Mouse (Mus musculus) E14TG2a.4 (cell line): ENCODE measurements around the gene Uqcc2.

Experiments
- H3K27me3 ChIP-seq: 2 replicates; pipeline ENCODE4 v1.6.1; 2014; ENCODE audit warnings: low read length, control low read depth; ENCODE audit not compliant: insufficient read depth
- H3K36me3 ChIP-seq: 2 replicates; pipeline ENCODE4 v1.6.1; 2014; ENCODE audit warnings: low read length, control low read depth; ENCODE audit not compliant: insufficient read depth
- H3K4me1 ChIP-seq: replicated peaks from 2 replicates; pipeline ENCODE4 v1.6.1; 2014; ENCODE audit warnings: low read depth, low read length, control low read depth
- H3K4me3 ChIP-seq: replicated peaks from 2 replicates; pipeline ENCODE4 v1.5.1; 2014; ENCODE audit warnings: mild to moderate bottlenecking, low read length
- H3K9me3 ChIP-seq: 2 replicates; pipeline ENCODE4 v1.6.1; 2014; ENCODE audit warnings: low read length, control low read depth
- CTCF ChIP-seq: conservative IDR thresholded peaks from 2 replicates; pipeline ENCODE4 v1.5.1; 2014; ENCODE audit warnings: low read length
- NANOG ChIP-seq: IDR thresholded peaks from 2 replicates; pipeline ENCODE4 v1.6.1; 2014; ENCODE audit warnings: borderline replicate concordance, low read length, mixed read lengths
- POU5F1 ChIP-seq: IDR thresholded peaks from 2 replicates; pipeline ENCODE4 v1.6.1; 2014; ENCODE audit warnings: low read length, borderline replicate concordance

Gene Uqcc2

GRCm38 (mm10) chr17:27125669-27126202, 8.0 kb downstream of the Uqcc2 start:
- Histone ChIP-seq H3K36me3 (peaks cover 96% of the 10 kb centered on the region), H3K4me3 (peak overlapping the region; percentile 29; the same call in 1 of the 2 replicates), H3K9me3 (no peaks in the 10 kb centered on the region), H3K27me3 (no peaks in the 10 kb centered on the region), H3K4me1 (peaks cover 90% of the 10 kb centered on the region)
- TF ChIP-seq CTCF = no peak
- TF ChIP-seq POU5F1 = no peak
- TF ChIP-seq NANOG = no peak

DNA sequence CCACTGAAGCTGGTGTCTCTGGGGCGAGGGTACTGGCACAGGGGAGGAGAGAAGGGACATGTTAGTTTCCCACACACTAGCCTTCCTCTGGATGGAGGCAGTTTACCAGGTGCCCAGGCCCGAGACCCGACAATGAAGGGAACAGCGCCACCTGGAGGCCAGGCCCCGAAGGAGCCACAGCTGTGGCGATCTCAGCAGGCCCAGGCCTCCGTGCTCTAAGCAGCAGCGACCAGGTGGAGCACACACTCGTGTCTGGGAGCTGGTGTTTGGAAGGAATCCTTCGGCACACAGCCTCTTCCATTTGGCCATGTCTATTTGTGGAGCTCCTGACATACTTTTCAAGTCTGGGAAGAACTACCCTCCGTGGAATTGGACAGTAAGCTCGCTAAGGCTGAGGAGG, 8.5 kb downstream of the Uqcc2 start:
- H3K36me3 ChIP-seq = peaks cover 96% of the 10 kb centered on the region
- no peaks in the 10 kb centered on the region for H3K27me3 ChIP-seq
- TF ChIP-seq CTCF (peak; percentile 84), POU5F1 (no peak)
- no peaks in the 10 kb centered on the region for H3K9me3 ChIP-seq
- peaks cover 90% of the 10 kb centered on the region for H3K4me1 ChIP-seq
- 0 out of 2 replicates have a peak overlapping the region, but pooled peaks have one; percentile 29 for H3K4me3 ChIP-seq

DNA sequence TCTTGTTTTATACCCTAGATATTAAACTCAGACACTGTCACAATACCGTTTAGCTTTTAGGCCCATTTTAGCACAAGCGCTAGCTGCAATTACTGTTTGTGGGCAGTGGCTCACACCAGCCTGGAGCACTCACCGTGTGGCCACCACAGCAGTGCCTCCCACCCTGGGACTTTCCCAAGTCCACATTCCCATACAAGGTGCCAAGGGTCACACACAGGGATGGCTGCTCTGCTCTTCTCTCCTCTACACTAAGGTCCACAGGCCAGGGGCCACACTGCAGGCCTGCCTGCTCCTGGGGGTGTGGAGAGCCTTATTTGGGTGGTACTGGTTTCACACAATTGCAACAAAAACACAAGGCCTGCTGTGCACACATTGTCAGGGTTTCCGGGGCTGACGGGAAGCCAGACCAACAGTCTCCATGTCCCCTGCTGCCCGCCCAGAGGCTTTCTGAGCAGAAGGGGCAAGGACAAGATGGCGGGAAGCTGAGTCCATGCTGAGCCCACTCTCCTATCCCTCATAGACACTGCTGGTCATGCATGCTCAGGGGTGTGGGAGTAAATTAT, 9.8 kb downstream of the Uqcc2 start:
- Histone ChIP-seq H3K4me1 (peaks cover 85% of the 10 kb centered on the region), H3K9me3 (no peaks in the 10 kb centered on the region), H3K27me3 (no peaks in the 10 kb centered on the region), H3K36me3 (peaks cover 96% of the 10 kb centered on the region), H3K4me3 (peak overlapping the region; percentile 29)
- TF ChIP-seq POU5F1 (no peak), CTCF (no peak), NANOG (no peak)

DNA sequence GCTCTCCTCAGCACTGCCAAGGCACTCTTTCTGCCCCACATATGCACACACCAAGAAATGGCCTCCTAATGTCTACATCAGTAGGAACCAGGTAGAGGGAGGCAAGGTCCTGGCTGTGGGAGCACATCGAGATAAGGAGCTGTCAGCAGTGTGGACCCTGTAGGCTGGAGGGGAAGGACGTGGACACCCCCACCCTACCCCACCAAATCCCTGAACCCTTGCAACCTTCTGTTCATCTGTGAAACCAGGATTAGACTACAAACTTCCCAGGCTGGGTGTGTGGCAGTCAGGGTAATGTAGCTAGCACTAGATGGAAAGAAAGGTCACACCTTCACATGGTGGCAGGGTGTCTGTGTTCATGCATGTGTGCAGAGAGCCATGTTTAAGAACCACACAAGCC, 10.6 kb downstream of the Uqcc2 start:
- Histone ChIP-seq H3K4me3 (no peak overlapping the region), H3K27me3 (no peaks in the 10 kb centered on the region), H3K36me3 (peaks cover 96% of the 10 kb centered on the region), H3K4me1 (peaks cover 81% of the 10 kb centered on the region), H3K9me3 (no peaks in the 10 kb centered on the region)
- no peak for TF ChIP-seq NANOG
- TF ChIP-seq POU5F1 = no peak
- TF ChIP-seq CTCF = no peak

GRCm38 (mm10) chr17:27122701-27123100, 11.0 kb downstream of the Uqcc2 start:
- H3K27me3 ChIP-seq = no peaks in the 10 kb centered on the region
- H3K4me3 ChIP-seq = no peak overlapping the region
- H3K9me3 ChIP-seq = no peaks in the 10 kb centered on the region
- TF ChIP-seq NANOG = no peak
- TF ChIP-seq POU5F1 = no peak
- TF ChIP-seq CTCF = no peak
- peaks cover 96% of the 10 kb centered on the region for H3K36me3 ChIP-seq
- peaks cover 81% of the 10 kb centered on the region for H3K4me1 ChIP-seq

- Histone ChIP-seq H3K4me3 (0 out of 2 replicates have a peak overlapping the region, but pooled peaks have one; percentile 45), H3K27me3 (no peaks in the 10 kb centered on the region), H3K36me3 (peaks cover 97% of the 10 kb centered on the region), H3K9me3 (no peaks in the 10 kb centered on the region), H3K4me1 (peaks cover 80% of the 10 kb centered on the region)
- TF ChIP-seq POU5F1 (no peak), NANOG (no peak), CTCF (no peak)
Measured at GRCm38 (mm10) chr17:27121781-27122180, 11.9 kb downstream of the Uqcc2 start.

DNA sequence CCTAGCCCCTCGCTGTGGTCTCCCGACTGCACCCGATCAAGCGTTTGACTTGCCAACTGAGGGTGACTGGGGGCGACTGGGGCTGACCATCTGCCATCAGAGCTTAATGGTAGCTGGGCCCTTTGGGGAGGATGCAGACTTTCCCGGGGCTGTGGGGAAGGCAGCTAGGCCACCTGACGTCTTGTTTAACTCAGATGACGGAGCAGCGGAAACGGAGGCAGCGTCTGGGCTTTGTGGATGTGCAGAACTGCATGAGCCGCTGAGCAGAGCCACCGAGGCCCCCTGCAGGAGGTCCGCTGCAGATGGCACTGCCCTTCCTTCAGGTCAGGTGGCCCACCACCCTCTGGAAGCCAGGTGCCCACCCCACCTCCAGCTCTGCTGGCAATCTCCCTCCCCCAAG, 12.4 kb downstream of the Uqcc2 start:
- H3K36me3 ChIP-seq = peaks cover 98% of the 10 kb centered on the region
- no peaks in the 10 kb centered on the region for H3K27me3 ChIP-seq
- TF ChIP-seq NANOG (no peak), CTCF (no peak), POU5F1 (no peak)
- H3K4me1 ChIP-seq = peaks cover 80% of the 10 kb centered on the region
- H3K9me3 ChIP-seq = no peaks in the 10 kb centered on the region
- peak overlapping the region; percentile 45 for H3K4me3 ChIP-seq

DNA sequence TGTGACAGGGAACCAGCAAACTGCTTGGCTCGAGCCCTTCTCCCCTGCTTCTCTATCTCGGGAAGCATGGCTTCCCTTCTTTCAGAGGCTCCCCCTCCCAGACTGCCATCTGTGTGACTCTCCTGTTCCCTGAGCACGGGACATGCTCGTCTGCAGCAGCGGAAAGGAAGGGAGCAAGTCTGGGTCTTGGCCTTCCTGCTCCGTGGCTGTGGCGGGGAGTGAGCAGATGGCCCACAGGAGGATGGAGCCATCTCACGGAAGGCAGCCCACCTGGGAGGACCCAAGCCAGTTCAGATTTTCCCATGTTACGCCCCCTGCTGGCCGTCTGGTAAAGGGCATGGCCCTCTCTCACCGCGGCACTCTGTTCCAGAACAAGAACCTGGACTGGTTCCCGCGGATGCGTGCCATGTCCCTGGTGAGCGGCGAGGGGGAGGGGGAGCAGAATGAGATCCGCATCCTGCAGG, 13.1 kb downstream of the Uqcc2 start:
- Histone ChIP-seq H3K4me3 (peak overlapping the region; percentile 45), H3K9me3 (no peaks in the 10 kb centered on the region), H3K27me3 (no peaks in the 10 kb centered on the region), H3K36me3 (peaks cover 98% of the 10 kb centered on the region), H3K4me1 (peaks cover 80% of the 10 kb centered on the region)
- peak; percentile 90 for TF ChIP-seq CTCF
- no peak for TF ChIP-seq NANOG
- TF ChIP-seq POU5F1 = no peak

- peaks cover 97% of the 10 kb centered on the region for H3K36me3 ChIP-seq
- peaks cover 81% of the 10 kb centered on the region for H3K4me1 ChIP-seq
- no peaks in the 10 kb centered on the region for H3K9me3 ChIP-seq
- TF ChIP-seq NANOG (no peak), CTCF (no peak), POU5F1 (no peak)
- no peak overlapping the region for H3K4me3 ChIP-seq
- no peaks in the 10 kb centered on the region for H3K27me3 ChIP-seq
Measured at GRCm38 (mm10) chr17:27119954-27120353, 13.8 kb downstream of the Uqcc2 start.
